Mouse (Mus musculus): ENCODE results near the gene Olfr456. TPM values are rescaled to one million over a fixed set of nuclear protein-coding genes. Genes with fewer than 3 reads are reported as not detected.

The Olfr456 gene
- polyA plus RNA-seq, 1 experiment from 2014 or later = not detected

- Histone ChIP-seq H3K4me1 (replicated peaks; ENCODE audit: control insufficient read depth, insufficient read depth, low read length) (no peaks in the 10 kb centered on the region), H3K9ac (ENCODE audit: low read length) (no peak within 1 kb of the TSS), H3K4me3 (ENCODE audit: low read depth, low read length) (no peak within 1 kb of the TSS), H3K27me3 (replicated peaks; ENCODE audit: control insufficient read depth, insufficient read depth, low read length) (no peaks in the 10 kb centered on the region), H3K36me3 (ENCODE audit: control insufficient read depth, insufficient read depth, low read length) (no peaks in the 10 kb centered on the region), H3K9me3 (ENCODE audit: control insufficient read depth, low read length) (no peaks in the 10 kb centered on the region), H3K4me2 (ENCODE audit: low read length) (no peak within 1 kb of the TSS), H3K27ac (ENCODE audit: low read depth) (no peak within 1 kb of the TSS)
- WGBS = 74% methylated on average over 1 of the region's 1 CpGs
- DNase-seq (ENCODE audit: low spot score) (no peak), ATAC-seq (replicated peaks; ENCODE audit: low FRiP score, low TSS enrichment, low read depth) (no peak)
These were observed 21.9 kb downstream of the Olfr456 start, which contains the start of gene Olfr458 for GRCm38 (mm10) chr6:42465096-42465495. TSS of gene Olfr458 (minus strand) at chr6:42465196.

GRCm38 (mm10) chr6:42447381-42447780, 39.6 kb downstream of the Olfr456 start:
- Histone ChIP-seq H3K4me3 (ENCODE audit: low read depth, low read length) (no peak overlapping the region), H3K9ac (ENCODE audit: low read length) (no peak overlapping the region), H3K27ac (ENCODE audit: low read depth) (no peak overlapping the region), H3K4me1 (replicated peaks; ENCODE audit: control insufficient read depth, insufficient read depth, low read length) (no peaks in the 10 kb centered on the region), H3K27me3 (replicated peaks; ENCODE audit: control insufficient read depth, insufficient read depth, low read length) (no peaks in the 10 kb centered on the region), H3K4me2 (ENCODE audit: low read length) (no peak overlapping the region), H3K36me3 (ENCODE audit: control insufficient read depth, insufficient read depth, low read length) (no peaks in the 10 kb centered on the region), H3K9me3 (ENCODE audit: control insufficient read depth, low read length) (no peaks in the 10 kb centered on the region)
- DNase-seq (ENCODE audit: low spot score) (no peak), ATAC-seq (replicated peaks; ENCODE audit: low FRiP score, low TSS enrichment, low read depth) (no peak)
- WGBS = 81% methylated on average over 2 of the region's 2 CpGs

GRCm38 (mm10) chr6:42444491-42444890, 42.5 kb downstream of the Olfr456 start:
- H3K4me1 ChIP-seq (replicated peaks; ENCODE audit: control insufficient read depth, insufficient read depth, low read length) = no peaks in the 10 kb centered on the region
- H3K36me3 ChIP-seq (ENCODE audit: control insufficient read depth, insufficient read depth, low read length) = no peaks in the 10 kb centered on the region
- H3K4me2 ChIP-seq (ENCODE audit: low read length) = no peak overlapping the region
- ATAC-seq (replicated peaks; ENCODE audit: low FRiP score, low TSS enrichment, low read depth) (no peak), DNase-seq (ENCODE audit: low spot score) (no peak)
- WGBS = 50% methylated on average over 2 of the region's 2 CpGs
- no peak overlapping the region for H3K9ac ChIP-seq (ENCODE audit: low read length)
- H3K4me3 ChIP-seq (ENCODE audit: low read depth, low read length) = no peak overlapping the region
- H3K9me3 ChIP-seq (ENCODE audit: control insufficient read depth, low read length) = no peaks in the 10 kb centered on the region
- H3K27ac ChIP-seq (ENCODE audit: low read depth) = no peak overlapping the region
- H3K27me3 ChIP-seq (replicated peaks; ENCODE audit: control insufficient read depth, insufficient read depth, low read length) = no peaks in the 10 kb centered on the region

- H3K9ac ChIP-seq (ENCODE audit: low read length) = no peak overlapping the region
- H3K4me3 ChIP-seq (ENCODE audit: low read depth, low read length) = no peak overlapping the region
- no peaks in the 10 kb centered on the region for H3K9me3 ChIP-seq (ENCODE audit: control insufficient read depth, low read length)
- H3K4me1 ChIP-seq (replicated peaks; ENCODE audit: control insufficient read depth, insufficient read depth, low read length) = no peaks in the 10 kb centered on the region
- ATAC-seq (replicated peaks; ENCODE audit: low FRiP score, low TSS enrichment, low read depth) (no peak), DNase-seq (ENCODE audit: low spot score) (no peak)
- no peak overlapping the region for H3K4me2 ChIP-seq (ENCODE audit: low read length)
- H3K36me3 ChIP-seq (ENCODE audit: control insufficient read depth, insufficient read depth, low read length) = no peaks in the 10 kb centered on the region
- 57% methylated on average over 2 of the region's 2 CpGs for WGBS
- no peaks in the 10 kb centered on the region for H3K27me3 ChIP-seq (replicated peaks; ENCODE audit: control insufficient read depth, insufficient read depth, low read length)
- H3K27ac ChIP-seq (ENCODE audit: low read depth) = no peak overlapping the region
These were observed 45.6 kb downstream of the Olfr456 start for GRCm38 (mm10) chr6:42441395-42441794.

Other genes with a start within 250 kb of the Olfr456 start
- gene Gstk1, start 241.3 kb downstream of the Olfr456 start, polyA plus RNA-seq (2014; fragmentation: Nextera tagmentation; extraction: Ambion mirVana) = 22.1 and 29.0 TPM in 2 replicates
- gene Tmem139, start 225.2 kb downstream of the Olfr456 start, polyA plus RNA-seq (2014; fragmentation: Nextera tagmentation; extraction: Ambion mirVana) = 1.3 and 2.8 TPM in 2 replicates
- gene Casp2, start 222.2 kb downstream of the Olfr456 start, polyA plus RNA-seq (2014; fragmentation: Nextera tagmentation; extraction: Ambion mirVana) = 53.0 and 59.5 TPM in 2 replicates
- gene Clcn1, start 200.5 kb downstream of the Olfr456 start, polyA plus RNA-seq (2014; fragmentation: Nextera tagmentation; extraction: Ambion mirVana) = 0.12 and 0.22 TPM in 2 replicates
- 0.30 and 0.32 TPM in 2 replicates for gene Fam131b, start 162.6 kb downstream of the Olfr456 start, polyA plus RNA-seq (2014; fragmentation: Nextera tagmentation; extraction: Ambion mirVana)
- 112 and 115 TPM in 2 replicates for gene Zyx, start 137.6 kb downstream of the Olfr456 start, polyA plus RNA-seq (2014; fragmentation: Nextera tagmentation; extraction: Ambion mirVana)
- 2.5 and 2.6 TPM in 2 replicates for gene Epha1, start 113.9 kb downstream of the Olfr456 start, polyA plus RNA-seq (2014; fragmentation: Nextera tagmentation; extraction: Ambion mirVana)
- not detected in 2 replicates for gene Tas2r143, start 87.0 kb downstream of the Olfr456 start, polyA plus RNA-seq (2014; fragmentation: Nextera tagmentation; extraction: Ambion mirVana)
- 0.16 TPM in 1 of 2 replicates, not detected in the other for gene Tas2r135, start 81.8 kb downstream of the Olfr456 start, polyA plus RNA-seq (2014; fragmentation: Nextera tagmentation; extraction: Ambion mirVana)
- not detected in 2 replicates for gene Tas2r126, start 52.7 kb downstream of the Olfr456 start, polyA plus RNA-seq (2014; fragmentation: Nextera tagmentation; extraction: Ambion mirVana)
- not detected in 2 replicates for gene Olfr458, start 22.0 kb downstream of the Olfr456 start, polyA plus RNA-seq (2014; fragmentation: Nextera tagmentation; extraction: Ambion mirVana)
- not detected in 2 replicates for gene Olfr457, start 10.9 kb downstream of the Olfr456 start, polyA plus RNA-seq (2014; fragmentation: Nextera tagmentation; extraction: Ambion mirVana)
- gene Olfr455, start 60.4 kb upstream of the Olfr456 start, polyA plus RNA-seq (2014; fragmentation: Nextera tagmentation; extraction: Ambion mirVana) = not detected in 2 replicates
- gene Tcaf3, start 110.5 kb upstream of the Olfr456 start, polyA plus RNA-seq (2014; fragmentation: Nextera tagmentation; extraction: Ambion mirVana) = not detected in 2 replicates
- gene Tcaf2, start 158.0 kb upstream of the Olfr456 start, polyA plus RNA-seq (2014; fragmentation: Nextera tagmentation; extraction: Ambion mirVana) = 3.4 and 3.5 TPM in 2 replicates
- gene Tcaf1, start 222.9 kb upstream of the Olfr456 start, polyA plus RNA-seq (2014; fragmentation: Nextera tagmentation; extraction: Ambion mirVana) = 77.1 and 85.5 TPM in 2 replicates